Mouse (Mus musculus) heart, adult 2 months (tissue): ENCODE measurements around the gene Tspoap1.

Source experiments
- CTCF ChIP-seq: fragments of 200-600 bp; IDR thresholded peaks from 2 replicates; pipeline ENCODE4 v1.8.1; 2022; ENCODE audit warnings: antibody characterized with exemption, mild to moderate bottlenecking, moderate library complexity
- EP300 ChIP-seq: fragments of 200-500 bp; IDR thresholded peaks from 2 replicates; pipeline ENCODE4 v1.6.1; 2011; ENCODE audit warnings: low read depth, low read length, control low read depth; ENCODE audit not compliant: insufficient read depth
- POLR2A ChIP-seq: fragments of 200-500 bp; IDR thresholded peaks from 2 replicates; pipeline ENCODE4 v1.6.1; 2011; ENCODE audit warnings: mild to moderate bottlenecking, low read depth, low read length, control low read depth; ENCODE audit not compliant: insufficient read depth

- TF ChIP-seq EP300: no peak
- no peak for TF ChIP-seq CTCF
- TF ChIP-seq POLR2A: no peak
Observed at GRCm38 (mm10) chr11:87727021-87727420, 33.3 kb upstream of the Tspoap1 start.
